Mouse (Mus musculus): ENCODE measurements around the gene Wbp2. TPM values are rescaled to one million over a fixed set of nuclear protein-coding genes. Genes with fewer than 3 reads are reported as not detected.

Wbp2 gene
- polyA plus RNA-seq, 1 experiment from 2014 or later = 105 TPM

GRCm38 (mm10) chr11:116064187-116064867 is 22.5 kb downstream of the Wbp2 start:
- Histone ChIP-seq H3K36me3 (ENCODE audit: control insufficient read depth, insufficient read depth, low read length) (peaks cover 8% of the 10 kb centered on the region), H3K9me3 (ENCODE audit: control insufficient read depth, low read length) (no peaks in the 10 kb centered on the region), H3K4me1 (ENCODE audit: control insufficient read depth, insufficient read depth, low read length) (no peaks in the 10 kb centered on the region), H3K4me3 (ENCODE audit: low read depth, low read length) (no peak overlapping the region), H3K27ac (ENCODE audit: low read depth, low read length) (no peak overlapping the region), H3K4me2 (ENCODE audit: low read depth) (no peak overlapping the region), H3K27me3 (ENCODE audit: control insufficient read depth, insufficient read depth, low read length) (no peaks in the 10 kb centered on the region), H3K9ac (ENCODE audit: low read length) (no peak overlapping the region)
- no peak for DNase-seq (ENCODE audit: low spot score)
- ATAC-seq (ENCODE audit: insufficient read depth, low FRiP score, low TSS enrichment) = no peak
- 73% methylated on average over 23 of the region's 23 CpGs for WGBS

DNA sequence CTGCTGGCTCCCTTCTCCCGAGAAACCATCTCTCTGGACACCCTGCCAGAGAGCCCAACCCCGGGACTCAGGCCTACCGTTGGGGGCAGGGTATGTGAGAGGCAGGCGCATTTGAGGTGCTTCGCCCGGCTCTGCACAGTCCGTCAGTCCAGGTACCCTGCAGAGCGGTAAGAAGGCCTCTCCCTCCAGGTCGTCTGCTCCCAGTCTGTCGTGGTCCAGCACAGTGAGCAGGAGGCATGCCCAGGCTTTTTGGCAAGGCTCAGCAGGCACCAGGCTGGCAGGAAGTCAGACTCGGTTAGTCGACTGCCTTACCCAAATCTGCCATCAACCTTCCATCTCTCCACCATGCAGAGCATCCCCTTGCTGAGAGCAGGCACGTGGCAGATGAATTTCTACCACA is 23.2 kb downstream of the Wbp2 start:
- Histone ChIP-seq H3K27ac (ENCODE audit: low read depth, low read length) (no peak overlapping the region), H3K36me3 (ENCODE audit: control insufficient read depth, insufficient read depth, low read length) (peaks cover 13% of the 10 kb centered on the region), H3K9me3 (ENCODE audit: control insufficient read depth, low read length) (no peaks in the 10 kb centered on the region), H3K4me1 (ENCODE audit: control insufficient read depth, insufficient read depth, low read length) (no peaks in the 10 kb centered on the region), H3K27me3 (ENCODE audit: control insufficient read depth, insufficient read depth, low read length) (no peaks in the 10 kb centered on the region), H3K4me2 (ENCODE audit: low read depth) (no peak overlapping the region), H3K4me3 (ENCODE audit: low read depth, low read length) (no peak overlapping the region), H3K9ac (ENCODE audit: low read length) (no peak overlapping the region; the same call in 1 of the 2 replicates)
- no peak for DNase-seq (ENCODE audit: low spot score)
- WGBS = 71% methylated on average over 12 of the region's 13 CpGs
- no peak for ATAC-seq (ENCODE audit: insufficient read depth, low FRiP score, low TSS enrichment)

DNA sequence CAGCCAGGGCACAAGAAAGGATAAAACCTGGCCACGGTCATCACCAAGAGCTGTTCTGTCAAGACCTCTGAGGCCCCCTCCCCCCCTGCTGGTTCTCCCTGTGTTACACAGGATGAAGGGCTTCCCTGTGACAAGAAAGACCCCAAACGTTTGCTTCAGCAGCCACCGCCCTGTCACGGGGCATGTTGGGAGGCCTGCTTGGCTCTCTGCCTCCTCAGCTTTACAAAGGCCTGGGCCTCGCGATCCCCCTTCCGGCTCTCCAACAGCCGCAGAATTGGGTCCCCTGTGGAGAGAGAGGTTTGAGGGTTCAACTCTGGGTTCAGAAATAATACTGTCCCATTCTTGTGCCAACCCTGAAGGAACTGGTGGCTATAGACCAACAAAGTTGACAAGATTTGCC is 24.3 kb downstream of the Wbp2 start:
- H3K9ac ChIP-seq (ENCODE audit: low read length) = no peak overlapping the region
- no peaks in the 10 kb centered on the region for H3K27me3 ChIP-seq (ENCODE audit: control insufficient read depth, insufficient read depth, low read length)
- no peak overlapping the region for H3K27ac ChIP-seq (ENCODE audit: low read depth, low read length)
- H3K36me3 ChIP-seq (ENCODE audit: control insufficient read depth, insufficient read depth, low read length) = peaks cover 21% of the 10 kb centered on the region
- H3K4me1 ChIP-seq (ENCODE audit: control insufficient read depth, insufficient read depth, low read length) = no peaks in the 10 kb centered on the region
- ATAC-seq (ENCODE audit: insufficient read depth, low FRiP score, low TSS enrichment) = no peak
- H3K9me3 ChIP-seq (ENCODE audit: control insufficient read depth, low read length) = no peaks in the 10 kb centered on the region
- DNase-seq (ENCODE audit: low spot score) = no peak
- no peak overlapping the region for H3K4me2 ChIP-seq (ENCODE audit: low read depth)
- no peak overlapping the region for H3K4me3 ChIP-seq (ENCODE audit: low read depth, low read length)
- WGBS = 66% methylated on average over 8 of the region's 8 CpGs

GRCm38 (mm10) chr11:116061641-116062415 is 25.0 kb downstream of the Wbp2 start:
- peaks cover 28% of the 10 kb centered on the region for H3K36me3 ChIP-seq (ENCODE audit: control insufficient read depth, insufficient read depth, low read length)
- no peaks in the 10 kb centered on the region for H3K9me3 ChIP-seq (ENCODE audit: control insufficient read depth, low read length)
- no peak overlapping the region for H3K27ac ChIP-seq (ENCODE audit: low read depth, low read length)
- no peak overlapping the region for H3K9ac ChIP-seq (ENCODE audit: low read length)
- ATAC-seq (ENCODE audit: insufficient read depth, low FRiP score, low TSS enrichment) = no peak
- WGBS = 84% methylated on average over 13 of the region's 13 CpGs
- no peak overlapping the region for H3K4me3 ChIP-seq (ENCODE audit: low read depth, low read length)
- H3K27me3 ChIP-seq (ENCODE audit: control insufficient read depth, insufficient read depth, low read length) = no peaks in the 10 kb centered on the region
- no peak for DNase-seq (ENCODE audit: low spot score)
- H3K4me2 ChIP-seq (ENCODE audit: low read depth) = no peak overlapping the region
- H3K4me1 ChIP-seq (ENCODE audit: control insufficient read depth, insufficient read depth, low read length) = no peaks in the 10 kb centered on the region

GRCm38 (mm10) chr11:116060596-116060995 is 26.2 kb downstream of the Wbp2 start:
- ATAC-seq (ENCODE audit: insufficient read depth, low FRiP score, low TSS enrichment) (no peak), DNase-seq (ENCODE audit: low spot score) (no peak)
- Histone ChIP-seq H3K27ac (ENCODE audit: low read depth, low read length) (no peak overlapping the region), H3K9ac (ENCODE audit: low read length) (no peak overlapping the region), H3K9me3 (ENCODE audit: control insufficient read depth, low read length) (no peaks in the 10 kb centered on the region), H3K4me2 (ENCODE audit: low read depth) (no peak overlapping the region), H3K4me3 (ENCODE audit: low read depth, low read length) (no peak overlapping the region), H3K36me3 (ENCODE audit: control insufficient read depth, insufficient read depth, low read length) (peaks cover 36% of the 10 kb centered on the region), H3K27me3 (ENCODE audit: control insufficient read depth, insufficient read depth, low read length) (no peaks in the 10 kb centered on the region), H3K4me1 (ENCODE audit: control insufficient read depth, insufficient read depth, low read length) (no peaks in the 10 kb centered on the region)
- 92% methylated on average over 9 of the region's 9 CpGs for WGBS

GRCm38 (mm10) chr11:116059691-116060025 is 27.1 kb downstream of the Wbp2 start:
- no peak overlapping the region for H3K9ac ChIP-seq (ENCODE audit: low read length)
- no peak for ATAC-seq (ENCODE audit: insufficient read depth, low FRiP score, low TSS enrichment)
- H3K36me3 ChIP-seq (ENCODE audit: control insufficient read depth, insufficient read depth, low read length) = peaks cover 45% of the 10 kb centered on the region
- H3K27ac ChIP-seq (ENCODE audit: low read depth, low read length) = no peak overlapping the region
- H3K4me3 ChIP-seq (ENCODE audit: low read depth, low read length) = no peak overlapping the region
- no peaks in the 10 kb centered on the region for H3K9me3 ChIP-seq (ENCODE audit: control insufficient read depth, low read length)
- H3K4me2 ChIP-seq (ENCODE audit: low read depth) = no peak overlapping the region
- WGBS = 96% methylated on average over 11 of the region's 11 CpGs
- no peak for DNase-seq (ENCODE audit: low spot score)
- H3K4me1 ChIP-seq (ENCODE audit: control insufficient read depth, insufficient read depth, low read length) = no peaks in the 10 kb centered on the region
- no peaks in the 10 kb centered on the region for H3K27me3 ChIP-seq (ENCODE audit: control insufficient read depth, insufficient read depth, low read length)

DNA sequence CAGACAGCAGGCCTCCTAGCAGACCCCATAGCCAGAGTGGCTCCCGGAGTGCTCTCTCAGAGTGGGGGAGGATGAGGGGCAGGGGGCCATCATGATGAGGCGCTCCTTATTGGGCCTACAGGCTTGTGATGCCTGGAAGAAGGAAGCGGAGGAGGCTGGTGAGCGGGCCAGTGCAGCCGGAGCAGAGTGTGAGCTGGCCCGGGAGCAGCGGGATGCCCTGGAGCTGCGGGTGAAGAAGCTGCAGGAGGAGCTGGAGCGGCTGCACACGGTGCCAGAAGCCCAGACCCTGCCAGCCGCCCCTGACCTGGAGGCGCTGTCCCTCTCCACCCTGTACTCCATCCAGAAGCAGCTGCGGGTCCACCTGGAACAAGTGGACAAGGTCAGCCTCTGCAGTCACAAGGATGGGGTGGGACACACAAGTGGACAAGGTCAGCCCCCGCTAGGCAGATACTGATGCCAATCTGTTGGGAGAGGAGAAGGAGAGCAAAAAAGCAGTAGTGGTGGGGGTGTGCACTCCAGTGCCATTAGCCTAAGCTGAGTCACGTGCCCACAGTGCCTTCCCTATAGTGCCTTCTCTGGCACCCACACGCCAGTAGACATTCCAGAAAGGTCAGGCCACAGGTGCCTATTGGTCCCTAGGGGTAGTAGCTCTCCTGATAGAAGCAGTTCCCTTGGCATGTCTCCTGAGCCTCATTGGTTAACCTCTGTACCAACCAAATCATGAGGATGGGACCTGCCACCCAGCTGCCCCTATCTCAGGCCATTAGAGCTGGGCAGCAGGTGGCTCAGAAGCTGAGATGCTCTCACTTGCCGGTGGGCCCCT is 27.7 kb downstream of the Wbp2 start:
- Histone ChIP-seq H3K9ac (ENCODE audit: low read length) (no peak overlapping the region), H3K4me3 (ENCODE audit: low read depth, low read length) (no peak overlapping the region), H3K36me3 (ENCODE audit: control insufficient read depth, insufficient read depth, low read length) (peaks cover 47% of the 10 kb centered on the region), H3K9me3 (ENCODE audit: control insufficient read depth, low read length) (no peaks in the 10 kb centered on the region), H3K4me1 (ENCODE audit: control insufficient read depth, insufficient read depth, low read length) (no peaks in the 10 kb centered on the region), H3K27me3 (ENCODE audit: control insufficient read depth, insufficient read depth, low read length) (no peaks in the 10 kb centered on the region), H3K4me2 (ENCODE audit: low read depth) (no peak overlapping the region), H3K27ac (ENCODE audit: low read depth, low read length) (no peak overlapping the region)
- 94% methylated on average over 17 of the region's 17 CpGs for WGBS
- ATAC-seq (ENCODE audit: insufficient read depth, low FRiP score, low TSS enrichment) (no peak), DNase-seq (ENCODE audit: low spot score) (no peak)

DNA sequence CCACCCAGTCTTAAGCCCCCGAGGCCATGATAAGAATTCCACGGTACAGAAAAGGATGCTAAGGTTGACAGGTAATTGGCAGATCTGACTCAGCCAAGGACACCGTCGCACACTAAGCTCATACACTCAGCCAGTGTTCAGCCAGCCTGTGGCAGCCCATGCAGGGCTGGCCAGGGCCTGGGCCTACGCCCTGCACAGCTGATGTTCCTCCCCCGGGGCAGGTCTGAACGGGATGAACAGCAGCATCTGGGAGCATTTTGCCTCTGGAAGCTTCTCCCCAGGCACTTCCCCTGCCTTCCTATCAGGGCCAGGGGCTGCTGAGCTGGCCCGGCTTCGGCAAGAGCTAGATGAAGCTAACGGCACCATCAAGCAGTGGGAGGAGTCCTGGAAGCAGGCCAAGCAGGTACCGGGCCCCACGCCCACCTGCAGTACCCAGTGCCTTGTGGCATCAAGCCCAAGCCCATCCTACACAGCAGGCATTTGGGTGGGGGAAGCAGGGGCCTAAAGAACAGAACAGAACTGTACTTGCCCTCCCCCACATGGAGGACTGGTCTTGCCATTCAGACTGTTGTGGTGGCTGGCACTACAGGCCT is 28.7 kb downstream of the Wbp2 start:
- Histone ChIP-seq H3K27ac (ENCODE audit: low read depth, low read length) (no peak overlapping the region), H3K4me3 (ENCODE audit: low read depth, low read length) (no peak overlapping the region), H3K9ac (ENCODE audit: low read length) (no peak overlapping the region), H3K36me3 (ENCODE audit: control insufficient read depth, insufficient read depth, low read length) (peaks cover 53% of the 10 kb centered on the region), H3K9me3 (ENCODE audit: control insufficient read depth, low read length) (no peaks in the 10 kb centered on the region), H3K4me1 (ENCODE audit: control insufficient read depth, insufficient read depth, low read length) (no peaks in the 10 kb centered on the region), H3K4me2 (ENCODE audit: low read depth) (no peak overlapping the region), H3K27me3 (ENCODE audit: control insufficient read depth, insufficient read depth, low read length) (no peaks in the 10 kb centered on the region)
- WGBS = 87% methylated on average over 12 of the region's 12 CpGs
- DNase-seq (ENCODE audit: low spot score) (no peak), ATAC-seq (ENCODE audit: insufficient read depth, low FRiP score, low TSS enrichment) (no peak)
